ENCODE assay signal across 8 mouse cellular contexts in genomic region chr9:53247516-53247915, GRCm38 (mm10). TPM values are rescaled to one million over a fixed set of nuclear protein-coding genes. Genes with fewer than 3 reads are reported as not detected.
DNase-seq lines count a peak whose midpoint lies in the region; ATAC-seq lines count a peak whose summit lies in the region.

No protein-coding gene starts in this region.

- H3K36me3 ChIP-seq in kidney, embryonic 15.5 days = 0 out of 2 replicates have a peak, but pooled peaks cover 3% of the 10 kb centered on the region
- no peaks in the 10 kb centered on the region for H3K36me3 ChIP-seq in forebrain, embryonic 15.5 days
- no peaks in the 10 kb centered on the region; the same call in 1 of the 2 replicates for H3K36me3 ChIP-seq in liver, embryonic 13.5 days
- no peaks in the 10 kb centered on the region for H3K36me3 ChIP-seq in stomach, embryonic 15.5 days

- H3K9ac ChIP-seq in kidney, embryonic 15.5 days = peak overlapping the region; percentile 67
- H3K9ac ChIP-seq in forebrain, embryonic 15.5 days (replicated peaks) = peak overlapping the region; percentile 77
- peak overlapping the region; percentile 78 for H3K9ac ChIP-seq in liver, embryonic 13.5 days
- peak overlapping the region; percentile 77 for H3K9ac ChIP-seq in stomach, embryonic 15.5 days

- H3K4me2 ChIP-seq in kidney, embryonic 15.5 days = peak overlapping the region; percentile 85
- H3K4me2 ChIP-seq in forebrain, embryonic 15.5 days (replicated peaks) = peak overlapping the region; percentile 93
- peak overlapping the region; percentile 93 for H3K4me2 ChIP-seq in liver, embryonic 13.5 days
- H3K4me2 ChIP-seq in stomach, embryonic 15.5 days = peak overlapping the region; percentile 91

- no peak overlapping the region for H3K27ac ChIP-seq in kidney, embryonic 15.5 days
- no peak overlapping the region for H3K27ac ChIP-seq in forebrain, embryonic 15.5 days (replicated peaks)
- no peak overlapping the region for H3K27ac ChIP-seq in liver, embryonic 13.5 days
- H3K27ac ChIP-seq in stomach, embryonic 15.5 days = no peak overlapping the region

- peak; percentile 55 for ATAC-seq in kidney, embryonic 15.5 days (replicated peaks; ENCODE audit: low FRiP score)
- ATAC-seq in forebrain, embryonic 15.5 days (replicated peaks) = no peak
- peak; percentile 24 for ATAC-seq in liver, embryonic 13.5 days (ENCODE audit: low read depth)
- ATAC-seq in stomach, embryonic 15.5 days (ENCODE audit: insufficient read depth, low FRiP score, low read depth) = peak; percentile 37

- peaks cover 11% of the 10 kb centered on the region for H3K4me1 ChIP-seq in kidney, embryonic 15.5 days
- peaks cover 19% of the 10 kb centered on the region for H3K4me1 ChIP-seq in forebrain, embryonic 15.5 days
- H3K4me1 ChIP-seq in liver, embryonic 13.5 days (replicated peaks) = peaks cover 21% of the 10 kb centered on the region
- peaks cover 5% of the 10 kb centered on the region for H3K4me1 ChIP-seq in stomach, embryonic 15.5 days

- H3K9me3 ChIP-seq in kidney, embryonic 15.5 days (replicated peaks) = no peaks in the 10 kb centered on the region
- no peaks in the 10 kb centered on the region for H3K9me3 ChIP-seq in forebrain, embryonic 15.5 days
- no peaks in the 10 kb centered on the region for H3K9me3 ChIP-seq in liver, embryonic 13.5 days (replicated peaks)
- H3K9me3 ChIP-seq in stomach, embryonic 15.5 days = no peaks in the 10 kb centered on the region

- DNase-seq in kidney, postnatal 14 days = no peak
- peak; percentile 28 for DNase-seq in T-cell, adult 2 months (ENCODE audit: low spot score)
- no peak for DNase-seq in liver, embryonic 13.5 days
- no peak for DNase-seq in retina, embryonic 14.5 days (ENCODE audit: low spot score)
- DNase-seq in gastrocnemius, adult 18-20 months (ENCODE audit: low spot score) = no peak

- H3K4me3 ChIP-seq in kidney, embryonic 15.5 days (replicated peaks) = peak overlapping the region; percentile 68
- H3K4me3 ChIP-seq in forebrain, embryonic 15.5 days = peak overlapping the region; percentile 86
- peak overlapping the region; percentile 85 for H3K4me3 ChIP-seq in liver, embryonic 13.5 days (replicated peaks)
- H3K4me3 ChIP-seq in stomach, embryonic 15.5 days (replicated peaks) = peak overlapping the region; percentile 93

- H3K27me3 ChIP-seq in kidney, embryonic 15.5 days = peaks cover 3% of the 10 kb centered on the region; the same call in 1 of the 2 replicates
- no peaks in the 10 kb centered on the region for H3K27me3 ChIP-seq in forebrain, embryonic 15.5 days
- no peaks in the 10 kb centered on the region for H3K27me3 ChIP-seq in liver, embryonic 13.5 days
- no peaks in the 10 kb centered on the region for H3K27me3 ChIP-seq in stomach, embryonic 15.5 days (replicated peaks)

- WGBS in kidney, embryonic 15.5 days = 1% methylated on average over 23 of the region's 23 CpGs
- 2% methylated on average over 23 of the region's 23 CpGs for WGBS in forebrain, embryonic 15.5 days
- WGBS in liver, embryonic 13.5 days (ENCODE audit: insufficient replicate concordance) = under 1% methylated on average over 23 of the region's 23 CpGs
- under 1% methylated on average over 23 of the region's 23 CpGs for WGBS in stomach, embryonic 15.5 days

RNA-seq across cellular contexts. Expression of gene Ddx10, which starts 0.3 kb away (rescaled TPM):
- polyA plus RNA-seq in kidney, embryonic 15.5 days (2015; fragmentation: Nextera tagmentation; extraction: Ambion mirVana) = 30.9 and 31.4 TPM in 2 replicates
- polyA plus RNA-seq in forebrain, embryonic 15.5 days (2015; fragmentation: Nextera tagmentation; extraction: Ambion mirVana) = 23.7 and 24.2 TPM in 2 replicates
- 18.7 and 22.7 TPM in 2 replicates for polyA plus RNA-seq in liver, embryonic 13.5 days (2015; fragmentation: Nextera tagmentation; extraction: Ambion mirVana)
- 24.2 and 26.9 TPM in 2 replicates for polyA plus RNA-seq in stomach, embryonic 15.5 days (2015; fragmentation: Nextera tagmentation; extraction: Ambion mirVana)
- total RNA-seq in gastrocnemius, adult 18-20 months (2021) = 10 to 100 TPM; 10.5 to 11.3 TPM

RNA-seq across cellular contexts. Expression of gene Exph5, which starts 54.0 kb away (rescaled TPM):
- polyA plus RNA-seq in kidney, embryonic 15.5 days (2015; fragmentation: Nextera tagmentation; extraction: Ambion mirVana) = 1.9 and 2.2 TPM in 2 replicates
- 0.09 and 0.11 TPM in 2 replicates for polyA plus RNA-seq in forebrain, embryonic 15.5 days (2015; fragmentation: Nextera tagmentation; extraction: Ambion mirVana)
- polyA plus RNA-seq in liver, embryonic 13.5 days (2015; fragmentation: Nextera tagmentation; extraction: Ambion mirVana) = 0.16 and 0.24 TPM in 2 replicates
- 7.6 TPM in 2 replicates for polyA plus RNA-seq in stomach, embryonic 15.5 days (2015; fragmentation: Nextera tagmentation; extraction: Ambion mirVana)
- 1 to 10 TPM; 1.6 to 3.4 TPM for total RNA-seq in gastrocnemius, adult 18-20 months (2021)
